Mouse (Mus musculus) urinary bladder, adult 2 months (tissue): ENCODE data around the gene Ubxn10. TPM values are rescaled to one million over a fixed set of nuclear protein-coding genes. Genes with fewer than 3 reads are reported as not detected.

Experiments used
- DNase-seq: peaks from one replicate; pipeline ENCODE4 v3.0.0; 2022; ENCODE audit warnings: low spot score
- polyA plus RNA-seq: library from polyadenylated mRNA; depleted of rRNA; stranded (reverse); fragments of >200 nt; gene quantifications from 2 replicates; pipeline ENCODE4 v1.2.3, GENCODE M21; 2012; rRNA removed

The Ubxn10 gene
- 0.10 and 0.25 TPM in 2 replicates for polyA plus RNA-seq

GRCm38 (mm10) chr4:138737031-138737430 is at the start of gene Ubxn10:
Gene Ubxn10 (minus strand): TSS chr4:138737167.
- DNase-seq: no peak

GRCm38 (mm10) chr4:138786141-138786540 is 49.2 kb upstream of the Ubxn10 start:
- no peak for DNase-seq

- no peak for DNase-seq
These were observed 48.8 kb upstream of the Ubxn10 start for GRCm38 (mm10) chr4:138785721-138786120.

GRCm38 (mm10) chr4:138782098-138782497 is 45.1 kb upstream of the Ubxn10 start:
- no peak for DNase-seq

GRCm38 (mm10) chr4:138780300-138780699 is 43.3 kb upstream of the Ubxn10 start:
- DNase-seq: no peak

GRCm38 (mm10) chr4:138777417-138778407 is 40.7 kb upstream of the Ubxn10 start:
- DNase-seq: no peak

- DNase-seq: no peak
These were observed 38.5 kb upstream of the Ubxn10 start, which contains the start of gene Pla2g2d for GRCm38 (mm10) chr4:138775435-138775834. Gene Pla2g2d (plus strand): TSS chr4:138775735.

- DNase-seq: no peak
These were observed 35.4 kb upstream of the Ubxn10 start for GRCm38 (mm10) chr4:138772386-138772785.

GRCm38 (mm10) chr4:138771970-138772369 is 35.0 kb upstream of the Ubxn10 start:
- no peak for DNase-seq

- no peak for DNase-seq
These were observed 25.3 kb upstream of the Ubxn10 start for GRCm38 (mm10) chr4:138762266-138762665.

- no peak for DNase-seq
These were observed 20.4 kb upstream of the Ubxn10 start, which contains the start of gene Pla2g2f for GRCm38 (mm10) chr4:138757416-138757815. Gene Pla2g2f (minus strand): TSS chr4:138757626.

GRCm38 (mm10) chr4:138755983-138756382 is 19.0 kb upstream of the Ubxn10 start:
- no peak for DNase-seq

- no peak for DNase-seq
These were observed 18.5 kb upstream of the Ubxn10 start for GRCm38 (mm10) chr4:138755439-138755838.

- no peak for DNase-seq
These were observed 17.5 kb upstream of the Ubxn10 start for GRCm38 (mm10) chr4:138754432-138754831.

GRCm38 (mm10) chr4:138753608-138754007 is 16.6 kb upstream of the Ubxn10 start:
- DNase-seq: no peak

- no peak for DNase-seq
These were observed 15.6 kb upstream of the Ubxn10 start for GRCm38 (mm10) chr4:138752603-138753002.

GRCm38 (mm10) chr4:138748369-138749072 is 11.6 kb upstream of the Ubxn10 start:
- no peak for DNase-seq

- no peak for DNase-seq
These were observed 10.9 kb upstream of the Ubxn10 start for GRCm38 (mm10) chr4:138747851-138748250.

GRCm38 (mm10) chr4:138746866-138747265 is 9.9 kb upstream of the Ubxn10 start:
- no peak for DNase-seq

- DNase-seq: no peak
These were observed 8.9 kb upstream of the Ubxn10 start for GRCm38 (mm10) chr4:138745884-138746283.

GRCm38 (mm10) chr4:138739136-138739851 is 2.3 kb upstream of the Ubxn10 start:
- no peak for DNase-seq

GRCm38 (mm10) chr4:138734863-138735262 is 2.1 kb downstream of the Ubxn10 start:
- no peak for DNase-seq
